Mouse (Mus musculus): ENCODE measurements around the gene Clec10a. TPM values are rescaled to one million over a fixed set of nuclear protein-coding genes. Genes with fewer than 3 reads are reported as not detected.
"Not testable (repeated sequence)": the region's sequence is repeated elsewhere in the genome, so short reads cannot be mapped to it uniquely, and the experiment has no call there.

The Clec10a gene
- 0.89 and 2.1 TPM in 2 replicates for polyA plus RNA-seq (2015; fragmentation: Nextera tagmentation; extraction: Ambion mirVana)

- H3K27ac ChIP-seq; H3K4me1 ChIP-seq; H3K4me3 ChIP-seq; H3K36me3 ChIP-seq (replicated peaks); H3K4me2 ChIP-seq; H3K27me3 ChIP-seq (replicated peaks); H3K9ac ChIP-seq; H3K9me3 ChIP-seq; ATAC-seq (replicated peaks): not testable (repeated sequence)
- WGBS, result no CpG with 5 or more reads among the region's 5 CpGs
These were observed at the start of gene Clec10a for GRCm38 (mm10) chr11:70155897-70156296. Clec10a (plus strand) TSS chr11:70156197.

GRCm38 (mm10) chr11:70107085-70107484 lies 48.9 kb upstream of the Clec10a start:
- H3K4me1 ChIP-seq, result no peaks in the 10 kb centered on the region
- no peak overlapping the region for H3K9ac ChIP-seq
- no peak overlapping the region for H3K4me3 ChIP-seq
- no peak overlapping the region for H3K4me2 ChIP-seq
- no peaks in the 10 kb centered on the region for H3K36me3 ChIP-seq (replicated peaks)
- ATAC-seq (replicated peaks), result no peak
- H3K9me3 ChIP-seq, result no peaks in the 10 kb centered on the region
- no peak overlapping the region for H3K27ac ChIP-seq
- WGBS, result 59% methylated on average over 8 of the region's 8 CpGs
- H3K27me3 ChIP-seq (replicated peaks), result no peaks in the 10 kb centered on the region

DNA sequence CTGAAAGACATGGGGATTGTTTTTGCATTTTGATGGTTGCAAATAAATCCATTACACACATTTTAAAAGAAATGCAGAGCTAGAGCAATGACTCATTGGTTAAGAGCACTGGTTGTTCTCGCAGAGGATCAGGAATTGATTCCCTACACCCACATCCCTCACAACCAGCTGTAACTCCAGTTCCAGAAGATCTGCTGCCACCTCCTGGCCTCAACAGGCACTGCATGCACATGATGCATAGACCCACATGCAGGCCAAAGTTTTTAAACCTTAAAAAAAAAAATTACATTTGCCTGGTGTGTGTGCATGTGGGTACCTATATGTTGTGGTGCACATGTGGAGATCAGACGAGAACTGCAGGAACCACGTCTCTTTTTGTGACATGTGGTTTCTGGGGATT lies 45.9 kb upstream of the Clec10a start:
- no peak for ATAC-seq (replicated peaks)
- 68% methylated on average over 3 of the region's 3 CpGs for WGBS
- Histone ChIP-seq H3K4me2 (no peak overlapping the region), H3K27me3 (replicated peaks) (no peaks in the 10 kb centered on the region), H3K4me3 (no peak overlapping the region), H3K9ac (no peak overlapping the region), H3K9me3 (no peaks in the 10 kb centered on the region), H3K4me1 (no peaks in the 10 kb centered on the region), H3K27ac (no peak overlapping the region), H3K36me3 (replicated peaks) (no peaks in the 10 kb centered on the region)

DNA sequence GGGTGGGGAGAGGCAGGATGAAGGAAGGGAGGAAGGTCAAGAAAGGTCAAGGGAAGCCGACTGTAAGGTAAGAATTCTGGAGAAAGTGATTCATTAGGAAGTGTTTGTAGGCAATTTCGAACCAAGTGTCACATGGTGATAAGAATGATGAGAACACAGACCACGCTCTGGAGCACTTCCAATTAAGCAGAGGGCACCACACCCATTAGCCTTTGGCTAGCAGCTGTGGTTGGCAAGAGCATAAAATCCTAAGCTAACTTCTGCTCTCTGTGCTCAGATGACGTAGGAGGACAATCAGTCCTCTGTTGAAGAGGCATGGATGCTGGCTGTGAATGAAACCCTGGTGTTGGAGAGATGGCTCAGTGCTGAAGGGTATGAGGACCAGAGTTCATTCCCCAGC lies 41.4 kb upstream of the Clec10a start:
- H3K9me3 ChIP-seq, result peaks cover 3% of the 10 kb centered on the region
- H3K4me1 ChIP-seq, result no peaks in the 10 kb centered on the region
- H3K36me3 ChIP-seq (replicated peaks), result no peaks in the 10 kb centered on the region
- no peak overlapping the region for H3K9ac ChIP-seq
- H3K27me3 ChIP-seq (replicated peaks), result no peaks in the 10 kb centered on the region
- H3K4me3 ChIP-seq, result no peak overlapping the region
- 81% methylated on average over 4 of the region's 4 CpGs for WGBS
- no peak overlapping the region for H3K4me2 ChIP-seq
- no peak for ATAC-seq (replicated peaks)
- no peak overlapping the region for H3K27ac ChIP-seq

- WGBS, result 94% methylated on average over 3 of the region's 3 CpGs
These were observed 40.1 kb upstream of the Clec10a start for GRCm38 (mm10) chr11:70115901-70116300.

DNA sequence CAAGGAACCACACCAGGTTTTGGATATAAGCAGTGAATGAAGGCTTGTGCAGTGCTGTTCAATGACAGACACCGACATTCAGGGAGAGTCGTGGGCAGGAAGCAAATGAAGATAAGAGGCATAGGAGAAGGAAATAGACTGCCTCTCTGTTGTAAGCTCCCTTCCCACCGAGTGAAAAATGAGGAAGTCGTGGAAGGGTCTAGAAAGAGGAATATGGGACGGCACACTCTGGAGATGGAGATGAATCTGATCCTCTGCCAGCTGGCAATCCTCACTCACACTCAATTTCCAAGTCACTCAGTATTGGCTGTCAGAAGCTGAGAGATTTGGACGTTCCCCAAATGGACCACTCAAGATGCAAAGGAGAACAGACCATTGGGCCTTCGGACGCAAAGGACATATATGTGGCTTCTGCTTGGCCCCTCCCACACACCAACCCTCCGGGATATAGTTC lies 26.0 kb upstream of the Clec10a start, which contains the start of gene Mgl2:
Gene Mgl2 (plus strand): TSS at position 404 of the 454 bp plus-strand sequence.
- Histone ChIP-seq H3K27ac (no peak within 1 kb of the TSS), H3K9ac (no peak within 1 kb of the TSS), H3K27me3 (replicated peaks) (no peaks in the 10 kb centered on the region), H3K4me2 (no peak within 1 kb of the TSS), H3K9me3 (no peaks in the 10 kb centered on the region), H3K36me3 (replicated peaks) (no peaks in the 10 kb centered on the region), H3K4me3 (no peak within 1 kb of the TSS), H3K4me1 (no peaks in the 10 kb centered on the region)
- 82% methylated on average over 9 of the region's 9 CpGs for WGBS
- no peak for ATAC-seq (replicated peaks)

More at GRCm38 (mm10) chr11:70115901-70116300, 40.1 kb upstream of the Clec10a start:
- no peak overlapping the region for H3K27ac ChIP-seq
- no peak overlapping the region for H3K4me2 ChIP-seq
- peaks cover 7% of the 10 kb centered on the region for H3K9me3 ChIP-seq
- H3K36me3 ChIP-seq (replicated peaks), result no peaks in the 10 kb centered on the region
- H3K27me3 ChIP-seq (replicated peaks), result no peaks in the 10 kb centered on the region
- no peak overlapping the region for H3K4me3 ChIP-seq
- H3K4me1 ChIP-seq, result no peaks in the 10 kb centered on the region
- no peak overlapping the region for H3K9ac ChIP-seq
- no peak for ATAC-seq (replicated peaks)

GRCm38 (mm10) chr11:70135001-70135400 lies 21.0 kb upstream of the Clec10a start:
- not testable (repeated sequence) for ATAC-seq (replicated peaks); H3K27ac ChIP-seq; H3K4me3 ChIP-seq; H3K9me3 ChIP-seq; H3K27me3 ChIP-seq (replicated peaks); H3K9ac ChIP-seq; H3K4me2 ChIP-seq; H3K4me1 ChIP-seq; H3K36me3 ChIP-seq (replicated peaks)
- 67% methylated on average over 3 of the region's 3 CpGs for WGBS

GRCm38 (mm10) chr11:70135925-70136324 lies 20.1 kb upstream of the Clec10a start:
- ATAC-seq (replicated peaks); H3K4me2 ChIP-seq; H3K9me3 ChIP-seq; H3K36me3 ChIP-seq (replicated peaks); H3K4me1 ChIP-seq; H3K4me3 ChIP-seq; H3K27ac ChIP-seq; H3K27me3 ChIP-seq (replicated peaks); H3K9ac ChIP-seq: not testable (repeated sequence)
- 86% methylated on average over 8 of the region's 8 CpGs for WGBS

GRCm38 (mm10) chr11:70139171-70139570 lies 16.8 kb upstream of the Clec10a start:
- no peak overlapping the region for H3K4me2 ChIP-seq
- no peak for ATAC-seq (replicated peaks)
- no peaks in the 10 kb centered on the region for H3K36me3 ChIP-seq (replicated peaks)
- no peak overlapping the region for H3K4me3 ChIP-seq
- no peak overlapping the region for H3K9ac ChIP-seq
- no peak overlapping the region for H3K27ac ChIP-seq
- H3K27me3 ChIP-seq (replicated peaks), result no peaks in the 10 kb centered on the region
- no peaks in the 10 kb centered on the region for H3K9me3 ChIP-seq
- 89% methylated on average over 10 of the region's 10 CpGs for WGBS
- H3K4me1 ChIP-seq, result no peaks in the 10 kb centered on the region

GRCm38 (mm10) chr11:70151072-70151471 lies 4.9 kb upstream of the Clec10a start:
- H3K27ac ChIP-seq, result no peak overlapping the region
- H3K9ac ChIP-seq, result no peak overlapping the region
- H3K4me3 ChIP-seq, result no peak overlapping the region
- H3K4me2 ChIP-seq, result no peak overlapping the region
- no peaks in the 10 kb centered on the region for H3K4me1 ChIP-seq
- H3K36me3 ChIP-seq (replicated peaks), result no peaks in the 10 kb centered on the region
- H3K9me3 ChIP-seq, result no peaks in the 10 kb centered on the region
- no peaks in the 10 kb centered on the region for H3K27me3 ChIP-seq (replicated peaks)
- 57% methylated on average over 3 of the region's 3 CpGs for WGBS
- no peak for ATAC-seq (replicated peaks)

- Histone ChIP-seq H3K27me3 (replicated peaks) (no peaks in the 10 kb centered on the region), H3K4me1 (no peaks in the 10 kb centered on the region), H3K9me3 (no peaks in the 10 kb centered on the region), H3K27ac (no peak overlapping the region), H3K4me3 (no peak overlapping the region), H3K4me2 (no peak overlapping the region), H3K9ac (no peak overlapping the region), H3K36me3 (replicated peaks) (no peaks in the 10 kb centered on the region)
- WGBS, result 66% methylated on average over 3 of the region's 3 CpGs
- ATAC-seq (replicated peaks), result no peak
These were observed 6.3 kb downstream of the Clec10a start for GRCm38 (mm10) chr11:70162336-70162735.

DNA sequence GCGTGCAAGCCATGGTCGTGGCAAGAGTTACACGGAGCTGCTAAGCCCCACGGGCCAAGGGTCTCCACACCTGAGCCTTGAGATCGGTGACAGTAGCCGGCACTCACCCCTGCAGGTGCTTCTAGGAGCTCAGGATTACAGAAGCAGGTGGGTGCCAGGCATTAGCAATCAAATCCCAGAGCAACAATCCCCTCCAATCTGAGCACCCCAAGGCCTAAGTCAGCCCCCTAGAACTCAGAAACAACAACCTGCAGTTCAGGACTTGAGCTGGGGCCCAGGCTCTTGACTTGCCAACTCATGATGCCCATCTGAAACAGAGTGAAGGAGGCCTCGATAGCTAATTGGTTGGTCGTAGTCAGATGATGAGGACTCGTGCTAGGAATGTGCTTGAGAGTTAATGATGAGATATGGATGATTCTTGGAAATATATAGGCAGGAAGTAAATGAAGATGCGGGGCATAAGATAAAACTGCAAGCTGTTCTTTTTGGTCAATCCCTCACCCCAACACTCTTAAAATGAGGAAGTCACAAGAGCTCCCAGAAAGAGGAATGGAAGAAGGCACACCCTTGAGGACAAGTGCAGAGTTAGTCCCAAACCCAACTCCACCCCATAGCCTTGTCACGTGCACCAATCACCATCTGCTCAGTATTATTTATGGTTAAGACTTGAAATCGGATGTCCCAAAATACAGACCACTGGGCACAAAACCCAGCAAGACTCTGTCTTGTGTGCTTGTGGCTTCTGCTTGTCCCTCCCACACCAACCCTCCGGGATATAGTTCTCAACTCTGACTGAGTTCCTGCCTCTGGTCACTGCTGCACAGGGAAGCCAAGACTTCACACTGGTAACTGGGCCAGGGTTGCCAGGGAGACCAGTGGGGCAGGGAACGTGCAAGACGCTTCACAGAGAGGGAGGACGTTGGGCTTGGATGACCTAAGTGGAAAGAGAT lies 10.2 kb downstream of the Clec10a start:
- Histone ChIP-seq H3K9me3 (no peaks in the 10 kb centered on the region), H3K4me1 (no peaks in the 10 kb centered on the region), H3K4me3 (no peak overlapping the region), H3K36me3 (replicated peaks) (no peaks in the 10 kb centered on the region), H3K27ac (no peak overlapping the region), H3K9ac (no peak overlapping the region), H3K27me3 (replicated peaks) (no peaks in the 10 kb centered on the region), H3K4me2 (no peak overlapping the region)
- WGBS, result 66% methylated on average over 16 of the region's 16 CpGs
- ATAC-seq (replicated peaks), result no peak

DNA sequence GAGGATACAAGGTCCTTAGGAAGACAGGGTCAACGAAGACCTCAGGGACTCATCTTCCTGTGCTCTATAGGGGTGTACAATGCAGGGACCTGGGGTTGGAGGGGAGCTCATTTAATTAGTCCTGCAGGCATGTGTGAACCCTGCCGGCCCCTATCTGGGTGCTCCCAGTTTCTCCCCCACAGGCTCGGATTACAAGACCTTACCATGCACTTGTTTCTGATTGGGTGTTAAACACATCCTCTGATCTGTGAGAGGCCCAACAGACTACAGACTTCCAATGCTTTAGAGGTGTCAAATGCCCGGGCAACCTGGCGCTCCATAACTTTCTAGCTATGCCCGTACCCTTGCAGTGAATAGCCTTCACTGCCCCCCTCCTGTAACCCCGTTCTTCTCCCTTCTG lies 12.1 kb downstream of the Clec10a start:
- no peak for ATAC-seq (replicated peaks)
- Histone ChIP-seq H3K27me3 (replicated peaks) (no peaks in the 10 kb centered on the region), H3K36me3 (replicated peaks) (no peaks in the 10 kb centered on the region), H3K27ac (no peak overlapping the region), H3K9ac (no peak overlapping the region), H3K4me3 (no peak overlapping the region), H3K9me3 (no peaks in the 10 kb centered on the region), H3K4me1 (no peaks in the 10 kb centered on the region), H3K4me2 (no peak overlapping the region)
- WGBS, result 70% methylated on average over 7 of the region's 7 CpGs

Measured in midbrain, embryonic 15.5 days (tissue).